In the genomic region with DNA sequence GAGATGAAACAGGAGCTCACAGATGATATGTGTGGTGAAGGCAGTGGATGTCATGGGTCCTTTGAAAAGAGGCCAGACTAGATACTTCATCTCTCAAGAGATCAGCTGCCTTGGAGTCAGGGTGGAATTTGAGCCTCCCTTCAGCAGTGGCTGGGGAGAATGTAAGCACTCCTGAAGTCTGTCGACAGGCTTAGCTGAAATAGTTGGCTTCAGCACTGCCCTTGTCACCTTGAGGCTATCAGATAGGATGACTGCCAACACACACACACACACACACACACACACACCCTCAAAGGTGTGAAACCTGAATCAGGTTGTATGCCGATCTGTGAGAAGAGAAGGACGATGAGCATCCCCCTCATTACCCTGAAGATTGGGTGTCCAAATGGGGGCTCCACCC, we compare ENCODE assay signal across 15 mouse cellular contexts. TPM values are rescaled to one million over a fixed set of nuclear protein-coding genes. Genes with fewer than 3 reads are reported as not detected.
A peak's percentile ranks its signal among the peaks of the same experiment; 100 is the strongest.
DNase-seq lines count a peak whose midpoint lies in the region; ATAC-seq and TF ChIP-seq lines count a peak whose summit lies in the region.
"Had no signal": no experiment of that assay in that cellular context is flagged by ENCODE, and none has a peak within 500 bp of the region (broad histone marks: within the 10 kb centered on the region; RNA-seq: fewer than 3 reads in every experiment).

No protein-coding gene starts in this region.

- 0 out of 2 replicates have a peak, but pooled peaks cover 4% of the 10 kb centered on the region for H3K36me3 ChIP-seq in hindbrain, embryonic 11.5 days (ENCODE audit: control insufficient read depth, insufficient read depth, low read length)
- peaks cover 18% of the 10 kb centered on the region for H3K36me3 ChIP-seq in hindbrain, embryonic 16.5 days (ENCODE audit: control insufficient read depth, insufficient read depth, low read length)
- H3K36me3 ChIP-seq in embryonic facial prominence, embryonic 14.5 days (ENCODE audit: control insufficient read depth, insufficient read depth, low read length) = peaks cover 30% of the 10 kb centered on the region
- H3K36me3 ChIP-seq in thymus, adult 2 months (ENCODE audit: control insufficient read depth, insufficient read depth, low read length) = peaks cover 27% of the 10 kb centered on the region

- no peak for DNase-seq in hindbrain, embryonic 11.5 days (ENCODE audit: low spot score)
- DNase-seq in R1 (ENCODE audit: low read depth, low spot score) = peak; percentile 37
- peak; percentile 41 for DNase-seq in embryonic facial prominence, embryonic 14.5 days (ENCODE audit: low spot score)
- DNase-seq in lung, postnatal 10 days = peak; percentile 62
- no peak for DNase-seq in layer of hippocampus, postnatal 36 days
- no peak for DNase-seq in thymus, adult 2 months
- no peak for DNase-seq in left cerebral cortex, postnatal 10 days (ENCODE audit: extremely low spot score in 1 of 2, low spot score in 2 of 2)
- DNase-seq: adrenal gland, postnatal 36 days; kidney, postnatal 36 days had no signal

- 0 out of 2 replicates have a peak overlapping the region, but pooled peaks have one; percentile 17 for H3K27ac ChIP-seq in hindbrain, embryonic 11.5 days (ENCODE audit: low read depth, low read length)
- H3K27ac ChIP-seq in hindbrain, embryonic 16.5 days (ENCODE audit: low read depth, low read length) = no peak overlapping the region
- H3K27ac ChIP-seq in embryonic facial prominence, embryonic 14.5 days (replicated peaks; ENCODE audit: low read depth, low read length) = no peak overlapping the region
- no peak overlapping the region for H3K27ac ChIP-seq in thymus, adult 2 months (ENCODE audit: control insufficient read depth, insufficient read depth, low read length)
- H3K27ac ChIP-seq: liver, embryonic 14.5 days had no signal

- intact Hi-C loops in left cerebral cortex, postnatal 10 days (cut with DNase I) = no loop called here

- no peak for TF ChIP-seq POLR2A in thymus, adult 2 months (IDR thresholded peaks at IDR 0.05; ENCODE audit: control insufficient read depth, extremely low read depth, insufficient read depth, low read length, poor library complexity)

- H3K4me3 ChIP-seq in hindbrain, embryonic 11.5 days (ENCODE audit: low read depth, low read length) = no peak overlapping the region
- H3K4me3 ChIP-seq in hindbrain, embryonic 16.5 days (ENCODE audit: low read length) = no peak overlapping the region
- no peak overlapping the region for H3K4me3 ChIP-seq in embryonic facial prominence, embryonic 14.5 days (ENCODE audit: low read depth, low read length)
- no peak overlapping the region for H3K4me3 ChIP-seq in thymus, adult 2 months (ENCODE audit: control insufficient read depth, insufficient read depth, low read length)

- no peak for ATAC-seq in hindbrain, embryonic 11.5 days (ENCODE audit: low FRiP score)
- ATAC-seq in hindbrain, embryonic 16.5 days = no peak
- peak; percentile 31 for ATAC-seq in embryonic facial prominence, embryonic 14.5 days (ENCODE audit: low read depth)

- no peaks in the 10 kb centered on the region for H3K27me3 ChIP-seq in hindbrain, embryonic 11.5 days (ENCODE audit: control insufficient read depth, insufficient read depth, low read length)
- H3K27me3 ChIP-seq in hindbrain, embryonic 16.5 days (replicated peaks; ENCODE audit: control insufficient read depth, insufficient read depth, low read length) = no peaks in the 10 kb centered on the region
- no peaks in the 10 kb centered on the region for H3K27me3 ChIP-seq in embryonic facial prominence, embryonic 14.5 days (replicated peaks; ENCODE audit: control insufficient read depth, insufficient read depth, low read length)
- H3K27me3 ChIP-seq in thymus, adult 2 months (ENCODE audit: control insufficient read depth, insufficient read depth, low read length) = no peaks in the 10 kb centered on the region
- H3K27me3 ChIP-seq: CH12.LX had no signal

- H3K9me3 ChIP-seq in hindbrain, embryonic 11.5 days (ENCODE audit: control insufficient read depth, low read length) = no peaks in the 10 kb centered on the region
- H3K9me3 ChIP-seq in hindbrain, embryonic 16.5 days (ENCODE audit: control insufficient read depth, low read length) = no peaks in the 10 kb centered on the region
- H3K9me3 ChIP-seq in embryonic facial prominence, embryonic 14.5 days (ENCODE audit: control insufficient read depth, low read length) = no peaks in the 10 kb centered on the region

- H3K9ac ChIP-seq in hindbrain, embryonic 11.5 days (ENCODE audit: low read depth, low read length) = no peak overlapping the region
- H3K9ac ChIP-seq in hindbrain, embryonic 16.5 days (ENCODE audit: low read depth, low read length) = no peak overlapping the region
- no peak overlapping the region for H3K9ac ChIP-seq in embryonic facial prominence, embryonic 14.5 days (ENCODE audit: low read depth, low read length)
- H3K9ac ChIP-seq: liver, embryonic 14.5 days had no signal

- H3K4me2 ChIP-seq in hindbrain, embryonic 11.5 days (replicated peaks; ENCODE audit: low read depth, low read length) = no peak overlapping the region
- no peak overlapping the region for H3K4me2 ChIP-seq in hindbrain, embryonic 16.5 days (ENCODE audit: low read length)
- no peak overlapping the region for H3K4me2 ChIP-seq in embryonic facial prominence, embryonic 14.5 days (ENCODE audit: low read depth, low read length)
- H3K4me2 ChIP-seq: midbrain, embryonic 11.5 days had no signal

- WGBS in hindbrain, embryonic 11.5 days = 59% methylated on average over 3 of the region's 3 CpGs
- WGBS in hindbrain, embryonic 16.5 days = 68% methylated on average over 3 of the region's 3 CpGs
- whole genome bisulfite sequencing in embryonic facial prominence, embryonic 14.5 days = 48% methylated on average over 3 of the region's 3 CpGs
- WGBS in thymus, adult 2 months = 78% methylated on average over 3 of the region's 3 CpGs

- no peak for TF ChIP-seq CTCF in thymus, adult 2 months (IDR thresholded peaks at IDR 0.05; ENCODE audit: borderline replicate concordance, control insufficient read depth, extremely low read depth, insufficient read depth, low read length, poor library complexity)

- no peaks in the 10 kb centered on the region for H3K4me1 ChIP-seq in hindbrain, embryonic 11.5 days (replicated peaks; ENCODE audit: control insufficient read depth, insufficient read depth, low read length)
- no peaks in the 10 kb centered on the region; the same call in 1 of the 2 replicates for H3K4me1 ChIP-seq in hindbrain, embryonic 16.5 days (ENCODE audit: control insufficient read depth, insufficient read depth, low read depth, low read length)
- peaks cover 7% of the 10 kb centered on the region; the same call in 1 of the 2 replicates for H3K4me1 ChIP-seq in embryonic facial prominence, embryonic 14.5 days (ENCODE audit: control insufficient read depth, insufficient read depth, low read length)
- peaks cover 12% of the 10 kb centered on the region for H3K4me1 ChIP-seq in thymus, adult 2 months (replicated peaks; ENCODE audit: control insufficient read depth, insufficient read depth, low read length)

RNA-seq across cellular contexts. Expression of gene Arhgef2, which starts 14.7 kb away (rescaled TPM):
- 149 and 181 TPM in 2 replicates for polyA plus RNA-seq in hindbrain, embryonic 11.5 days (2014; fragmentation: Nextera tagmentation; extraction: Ambion mirVana)
- polyA plus RNA-seq in hindbrain, embryonic 16.5 days (2015; fragmentation: Nextera tagmentation; extraction: Ambion mirVana) = 79.0 and 104 TPM in 2 replicates
- polyA plus RNA-seq in embryonic facial prominence, embryonic 14.5 days (2014; fragmentation: Nextera tagmentation; extraction: Ambion mirVana) = 88.0 and 88.7 TPM in 2 replicates
- total RNA-seq in layer of hippocampus, postnatal 36 days (2021) = 100 to 1,000 TPM; 250 to 265 TPM
- 164 and 192 TPM in 2 replicates for polyA plus RNA-seq in thymus, adult 2 months (2012; rRNA removed)
- total RNA-seq in left cerebral cortex, postnatal 10 days (2021) = 100 to 1,000 TPM; 257 to 264 TPM

RNA-seq across cellular contexts. Expression of gene Ssr2, which starts 15.4 kb away (rescaled TPM):
- polyA plus RNA-seq in hindbrain, embryonic 11.5 days (2014; fragmentation: Nextera tagmentation; extraction: Ambion mirVana) = 152 and 169 TPM in 2 replicates
- polyA plus RNA-seq in hindbrain, embryonic 16.5 days (2015; fragmentation: Nextera tagmentation; extraction: Ambion mirVana) = 133 and 167 TPM in 2 replicates
- polyA plus RNA-seq in embryonic facial prominence, embryonic 14.5 days (2014; fragmentation: Nextera tagmentation; extraction: Ambion mirVana) = 289 and 337 TPM in 2 replicates
- 10 to 100 TPM; 97.1 to 98.9 TPM for total RNA-seq in layer of hippocampus, postnatal 36 days (2021)
- polyA plus RNA-seq in thymus, adult 2 months (2012; rRNA removed) = 196 and 206 TPM in 2 replicates
- 100 to 1,000 TPM; 127 to 128 TPM for total RNA-seq in left cerebral cortex, postnatal 10 days (2021)

RNA-seq across cellular contexts. Expression of gene Ubqln4, which starts 37.5 kb away (rescaled TPM):
- 62.6 and 66.3 TPM in 2 replicates for polyA plus RNA-seq in hindbrain, embryonic 11.5 days (2014; fragmentation: Nextera tagmentation; extraction: Ambion mirVana)
- polyA plus RNA-seq in hindbrain, embryonic 16.5 days (2015; fragmentation: Nextera tagmentation; extraction: Ambion mirVana) = 40.1 and 44.4 TPM in 2 replicates
- 46.3 and 50.0 TPM in 2 replicates for polyA plus RNA-seq in embryonic facial prominence, embryonic 14.5 days (2014; fragmentation: Nextera tagmentation; extraction: Ambion mirVana)
- total RNA-seq in layer of hippocampus, postnatal 36 days (2021) = 100 to 1,000 TPM; 109 to 111 TPM
- 80.5 and 82.1 TPM in 2 replicates for polyA plus RNA-seq in thymus, adult 2 months (2012; rRNA removed)
- total RNA-seq in left cerebral cortex, postnatal 10 days (2021) = 10 to 100 TPM; 78.8 to 82.6 TPM

RNA-seq across cellular contexts. Expression of gene Lamtor2, which starts 38.2 kb away (rescaled TPM):
- polyA plus RNA-seq in hindbrain, embryonic 11.5 days (2014; fragmentation: Nextera tagmentation; extraction: Ambion mirVana) = 76.1 and 93.9 TPM in 2 replicates
- 184 and 218 TPM in 2 replicates for polyA plus RNA-seq in hindbrain, embryonic 16.5 days (2015; fragmentation: Nextera tagmentation; extraction: Ambion mirVana)
- 97.9 and 107 TPM in 2 replicates for polyA plus RNA-seq in embryonic facial prominence, embryonic 14.5 days (2014; fragmentation: Nextera tagmentation; extraction: Ambion mirVana)
- 100 to 1,000 TPM in 1 of 2 experiments, 10 to 100 TPM in 1; 91.0 to 111 TPM for total RNA-seq in layer of hippocampus, postnatal 36 days (2021)
- 128 and 141 TPM in 2 replicates for polyA plus RNA-seq in thymus, adult 2 months (2012; rRNA removed)
- total RNA-seq in left cerebral cortex, postnatal 10 days (2021) = 100 to 1,000 TPM; 109 to 110 TPM

RNA-seq across cellular contexts. Expression of gene Rab25, which starts 42.9 kb away (rescaled TPM):
- polyA plus RNA-seq in hindbrain, embryonic 11.5 days (2014; fragmentation: Nextera tagmentation; extraction: Ambion mirVana) = 1.1 and 1.8 TPM in 2 replicates
- 0.15 TPM in 1 of 2 replicates, not detected in the other for polyA plus RNA-seq in hindbrain, embryonic 16.5 days (2015; fragmentation: Nextera tagmentation; extraction: Ambion mirVana)
- 33.8 and 38.0 TPM in 2 replicates for polyA plus RNA-seq in embryonic facial prominence, embryonic 14.5 days (2014; fragmentation: Nextera tagmentation; extraction: Ambion mirVana)
- total RNA-seq in layer of hippocampus, postnatal 36 days (2021) = under 1 TPM in 1 of 2 experiments, not detected in 1; 0.63 TPM
- 6.3 and 9.3 TPM in 2 replicates for polyA plus RNA-seq in thymus, adult 2 months (2012; rRNA removed)
- total RNA-seq in left cerebral cortex, postnatal 10 days (2021) = not detected
- total RNA-seq: adrenal gland, postnatal 36 days; common myeloid progenitor, adult 5-6 weeks; left cerebral cortex, adult 8-10 months had no signal

Comparison
In these comparisons a context has a peak if more than half of its experiments do, and no peak if none do; other contexts are left out.
1. DNase-seq: peak in R1 (single experiment), embryonic facial prominence, embryonic 14.5 days (single experiment) and lung, postnatal 10 days (single experiment); none in hindbrain, embryonic 11.5 days (single experiment), layer of hippocampus, postnatal 36 days (0 of 2), thymus, adult 2 months (single experiment) and left cerebral cortex, postnatal 10 days (0 of 2).